Mouse (Mus musculus): ENCODE measurements around the gene Mrpl23.

DNA sequence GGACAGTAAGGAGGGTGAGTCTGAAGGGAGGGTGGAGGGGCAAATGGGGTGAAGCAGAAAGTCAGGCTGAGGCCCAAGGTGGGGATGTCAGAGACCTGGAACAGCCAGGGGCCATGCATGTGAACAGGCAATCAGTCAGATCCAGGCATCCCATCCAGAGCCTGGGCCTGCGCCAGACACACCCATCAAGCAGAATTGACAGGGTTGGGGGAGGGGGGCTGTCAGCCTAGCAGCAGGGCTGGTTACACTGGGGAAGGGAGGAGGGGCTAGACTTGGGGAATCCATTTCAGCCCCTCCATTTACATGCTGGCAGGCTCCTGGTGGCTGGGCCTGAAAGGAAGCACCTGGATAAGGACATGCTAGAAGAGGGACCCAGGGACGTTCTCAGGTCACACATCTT, 26.5 kb upstream of the Mrpl23 start:
- TF ChIP-seq CTCF (conservative IDR thresholded peaks at IDR 0.05; ENCODE audit: insufficient read depth, insufficient read length, low read depth, low read length) (no peak), POLR2A (IDR thresholded peaks at IDR 0.05; ENCODE audit: low read depth, low read length) (no peak)

Data from kidney, adult 2 months (tissue).